Mouse (Mus musculus) heart, postnatal 36 days (tissue): ENCODE results near the gene Ush1c. TPM values are rescaled to one million over a fixed set of nuclear protein-coding genes. Genes with fewer than 3 reads are reported as not detected.

Experiments
- DNase-seq, 2 experiments: peaks; one replicate each; pipeline ENCODE4 v3.0.0; 2021 to 2022
- intact Hi-C: fragments of 180-260 bp; cut with DNase I; formaldehyde crosslinking; loops from one replicate; pipeline ENCODE4 v1.15.1; 2025
- total RNA-seq, 2 experiments: library from RNA; stranded (reverse); gene quantifications; 2 replicates each; pipeline ENCODE4 v1.2.3; 2021

The Ush1c gene
- total RNA-seq: 1 to 10 TPM; 5.8 to 7.4 TPM

GRCm38 (mm10) chr7:46238346-46238745 lies at the start of gene Ush1c:
Gene Ush1c, minus strand, starts transcription at chr7:46238503.
- no peak for DNase-seq
- intact Hi-C loops: no loop called here

GRCm38 (mm10) chr7:46287051-46287450 lies 48.7 kb upstream of the Ush1c start:
- intact Hi-C loops: no loop called here
- no peak for DNase-seq

GRCm38 (mm10) chr7:46286391-46286790 lies 48.1 kb upstream of the Ush1c start:
- intact Hi-C loops: no loop called here
- no peak for DNase-seq

GRCm38 (mm10) chr7:46285161-46285839 lies 47.0 kb upstream of the Ush1c start:
- intact Hi-C loops: no loop called here
- DNase-seq: no peak

GRCm38 (mm10) chr7:46283681-46284080 lies 45.4 kb upstream of the Ush1c start:
- DNase-seq: no peak
- intact Hi-C loops: no loop called here

- intact Hi-C loops: no loop called here
- no peak for DNase-seq
Measured at GRCm38 (mm10) chr7:46282276-46282675, 44.0 kb upstream of the Ush1c start.

- intact Hi-C loops: loop anchor here (1.0 to 2.0 kb wide), 2 partner anchors 98 to 325 kb away; no protein-coding TSS in a partner anchor
Measured at GRCm38 (mm10) chr7:46280896-46281295, 42.6 kb upstream of the Ush1c start.

GRCm38 (mm10) chr7:46279946-46280345 lies 41.6 kb upstream of the Ush1c start:
- peak; percentile 39 to 48 for DNase-seq
- intact Hi-C loops: loop anchor here (1.0 to 2.0 kb wide), 2 partner anchors 99 to 326 kb away; no protein-coding TSS in a partner anchor

More at GRCm38 (mm10) chr7:46280896-46281295, 42.6 kb upstream of the Ush1c start:
- DNase-seq: no peak

- intact Hi-C loops: no loop called here
- DNase-seq: no peak
Measured at GRCm38 (mm10) chr7:46276156-46276555, 37.9 kb upstream of the Ush1c start.

GRCm38 (mm10) chr7:46251841-46252240 lies 13.5 kb upstream of the Ush1c start:
- intact Hi-C loops: no loop called here
- DNase-seq: no peak

- DNase-seq: no peak
- intact Hi-C loops: no loop called here
Measured at GRCm38 (mm10) chr7:46247606-46248005, 9.3 kb upstream of the Ush1c start.

GRCm38 (mm10) chr7:46246876-46247275 lies 8.6 kb upstream of the Ush1c start:
- intact Hi-C loops: no loop called here
- DNase-seq: no peak

- no peak for DNase-seq
- intact Hi-C loops: no loop called here
Measured at GRCm38 (mm10) chr7:46240696-46241095, 2.4 kb upstream of the Ush1c start, which contains the start of gene Otog. Gene Otog, plus strand, starts transcription at chr7:46240987.

- DNase-seq: no peak
- intact Hi-C loops: no loop called here
Measured at GRCm38 (mm10) chr7:46240091-46240490, 1.8 kb upstream of the Ush1c start.

GRCm38 (mm10) chr7:46237192-46237591 lies 1.1 kb downstream of the Ush1c start:
- DNase-seq: no peak
- intact Hi-C loops: no loop called here

GRCm38 (mm10) chr7:46236363-46236762 lies 1.9 kb downstream of the Ush1c start:
- no peak for DNase-seq

GRCm38 (mm10) chr7:46235948-46236347 lies 2.4 kb downstream of the Ush1c start:
- DNase-seq: no peak
- intact Hi-C loops: no loop called here

More at GRCm38 (mm10) chr7:46236363-46236762, 1.9 kb downstream of the Ush1c start:
- intact Hi-C loops: no loop called here

GRCm38 (mm10) chr7:46226936-46227335 lies 11.4 kb downstream of the Ush1c start:
- intact Hi-C loops: loop anchor here (2.0 kb wide), 1 partner anchor 130 kb away; no protein-coding TSS in a partner anchor
- DNase-seq: peak; percentile 65 to 71

GRCm38 (mm10) chr7:46226253-46226652 lies 12.1 kb downstream of the Ush1c start:
- peak; percentile 12 to 38 for DNase-seq

GRCm38 (mm10) chr7:46220591-46221129 lies 17.6 kb downstream of the Ush1c start:
- intact Hi-C loops: no loop called here
- DNase-seq: no peak

More at GRCm38 (mm10) chr7:46226253-46226652, 12.1 kb downstream of the Ush1c start:
- intact Hi-C loops: loop anchor here (2.0 kb wide), 1 partner anchor 129 kb away; no protein-coding TSS in a partner anchor

GRCm38 (mm10) chr7:46218415-46218814 lies 19.9 kb downstream of the Ush1c start:
- intact Hi-C loops: no loop called here
- no peak for DNase-seq

GRCm38 (mm10) chr7:46216481-46216880 lies 21.8 kb downstream of the Ush1c start:
- DNase-seq: no peak
- intact Hi-C loops: no loop called here
